Mouse (Mus musculus): ENCODE data around the gene Zfp385b.

Zfp385b gene

GRCm38 (mm10) chr2:77781390-77781789, 38.0 kb downstream of the Zfp385b start:
- no peak for DNase-seq

DNA sequence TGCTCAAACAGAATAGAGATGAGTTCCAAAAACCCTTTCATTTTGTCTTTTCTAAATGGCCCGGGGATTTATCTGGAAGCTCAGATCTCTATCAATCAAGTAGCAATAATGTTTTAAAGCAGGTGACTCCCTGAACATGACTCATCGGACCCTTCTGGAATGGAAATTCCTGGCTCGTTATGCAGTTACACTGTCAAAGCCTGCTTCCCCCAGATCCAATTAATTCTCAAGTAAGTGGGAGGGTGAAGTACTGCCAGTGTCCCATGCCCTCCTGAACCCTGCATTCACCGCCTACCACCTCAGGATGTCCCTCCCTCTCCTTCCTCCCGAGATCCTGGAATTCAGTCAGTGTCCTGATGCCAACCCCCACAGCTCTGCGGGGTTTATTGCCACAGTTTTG, 41.7 kb downstream of the Zfp385b start:
- no peak for DNase-seq

- DNase-seq: no peak
Measured at GRCm38 (mm10) chr2:77777047-77777686, 42.3 kb downstream of the Zfp385b start.

DNA sequence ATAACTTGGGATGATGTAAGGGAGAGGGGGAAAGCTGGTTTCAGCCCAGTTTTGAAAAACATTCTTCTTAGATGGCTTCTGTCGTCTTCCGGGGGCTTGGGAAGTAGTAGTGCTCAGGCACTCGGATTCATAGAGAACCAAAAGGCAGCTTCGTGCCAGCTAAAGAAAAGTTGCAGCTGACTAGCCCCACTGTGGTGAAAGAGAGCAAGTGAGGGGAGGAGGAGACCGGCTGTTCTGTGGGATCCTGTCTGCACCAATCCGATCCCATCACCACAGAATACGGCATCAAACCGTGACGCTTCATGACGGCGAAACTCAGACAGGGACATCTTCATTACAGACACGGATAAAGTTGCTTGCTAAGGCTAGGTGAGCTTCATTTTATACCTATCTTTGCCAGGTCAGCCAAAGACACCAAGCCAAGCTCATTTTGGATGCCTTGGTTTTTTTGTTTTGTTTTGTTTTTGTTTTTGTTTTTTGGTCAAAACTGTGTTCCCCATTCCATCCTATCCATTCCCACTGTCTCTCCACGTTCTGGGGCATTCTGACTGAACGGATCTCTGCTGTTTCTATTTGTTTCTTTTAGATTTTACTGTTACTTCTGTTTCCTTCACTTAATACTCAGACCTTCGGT, 44.1 kb downstream of the Zfp385b start:
- DNase-seq: no peak

DNA sequence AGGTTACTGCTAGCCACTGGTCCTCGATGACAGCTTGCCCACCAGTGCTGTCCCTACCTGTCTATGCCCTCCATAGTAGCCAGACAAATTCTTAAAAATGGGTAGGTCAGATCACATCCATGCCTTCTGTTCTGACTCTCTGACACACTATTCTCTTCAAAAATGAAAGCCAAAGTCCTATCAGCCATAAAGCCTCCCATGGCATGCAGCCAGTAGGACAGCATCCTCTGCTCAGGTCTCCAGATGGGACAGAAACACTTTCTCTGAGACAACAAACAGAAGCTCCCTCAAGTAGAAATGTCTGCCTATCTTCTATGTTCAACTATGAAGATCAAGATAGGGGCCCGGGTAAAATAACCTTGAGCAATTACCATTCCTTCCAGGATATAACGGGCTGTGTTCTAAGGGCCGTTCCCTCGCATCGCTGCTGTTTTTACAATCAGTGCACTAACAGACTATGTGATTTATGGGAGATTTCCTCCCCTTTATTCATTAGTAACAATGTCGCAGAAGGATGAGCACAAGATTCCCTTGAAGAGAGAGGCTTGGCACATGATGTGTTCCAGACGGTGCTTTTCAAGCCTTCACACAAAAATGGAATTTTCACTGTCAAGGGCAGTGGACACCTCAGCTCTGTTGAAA, 49.3 kb downstream of the Zfp385b start:
- DNase-seq: no peak

- DNase-seq: no peak
Measured at GRCm38 (mm10) chr2:77768321-77768886, 51.0 kb downstream of the Zfp385b start.

- no peak for DNase-seq
Measured at GRCm38 (mm10) chr2:77761967-77762366, 57.5 kb downstream of the Zfp385b start.

DNA sequence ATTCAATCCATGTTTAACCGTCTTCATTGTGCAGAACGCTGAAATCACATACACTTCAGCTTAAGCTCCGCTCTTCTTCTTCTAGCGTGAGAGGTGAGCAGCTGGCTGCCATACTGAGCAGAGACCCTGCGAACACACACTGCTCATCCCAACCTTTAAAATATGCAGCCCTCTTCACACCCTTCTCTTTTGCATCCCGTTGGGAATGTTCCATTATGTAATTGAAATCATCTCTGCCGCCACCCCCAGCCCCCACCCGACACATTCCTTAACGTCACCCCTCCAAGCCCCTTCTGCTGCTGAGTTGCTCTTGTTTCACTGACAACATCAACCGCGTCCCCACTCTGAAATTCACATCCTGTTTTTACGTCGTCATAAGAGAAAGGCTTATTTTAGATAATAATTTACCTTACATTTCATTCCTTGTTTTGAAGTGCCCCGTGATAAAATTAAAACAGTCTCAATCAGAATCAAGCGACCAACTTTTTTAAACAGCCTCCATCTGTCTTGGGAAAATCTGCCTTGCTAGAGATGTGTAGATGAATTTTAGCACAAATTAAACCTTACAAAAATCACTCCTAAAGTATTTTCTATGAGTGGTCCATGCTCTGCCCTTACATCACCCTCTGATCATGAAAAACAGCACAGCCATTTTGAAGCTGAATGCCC, 60.9 kb downstream of the Zfp385b start:
- DNase-seq: no peak

DNA sequence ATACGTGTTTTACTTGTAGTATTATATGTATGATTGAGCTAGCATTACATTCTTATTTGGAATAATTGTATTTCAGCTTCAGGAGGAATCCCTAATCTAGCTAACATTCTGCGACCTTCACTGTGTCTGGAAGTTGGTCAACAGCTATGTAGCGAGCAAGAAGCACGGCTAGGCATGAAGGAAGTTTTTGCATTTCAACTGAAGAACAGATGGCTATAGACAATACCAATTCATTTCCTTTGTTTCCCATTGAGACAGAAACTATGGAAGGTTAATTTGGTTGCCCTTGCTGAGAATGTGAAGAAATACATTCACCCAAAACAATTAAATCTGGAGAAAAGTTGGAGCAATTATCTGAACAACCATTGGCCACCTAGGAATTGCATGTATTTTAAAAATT, 66.9 kb downstream of the Zfp385b start:
- no peak for DNase-seq

DNA sequence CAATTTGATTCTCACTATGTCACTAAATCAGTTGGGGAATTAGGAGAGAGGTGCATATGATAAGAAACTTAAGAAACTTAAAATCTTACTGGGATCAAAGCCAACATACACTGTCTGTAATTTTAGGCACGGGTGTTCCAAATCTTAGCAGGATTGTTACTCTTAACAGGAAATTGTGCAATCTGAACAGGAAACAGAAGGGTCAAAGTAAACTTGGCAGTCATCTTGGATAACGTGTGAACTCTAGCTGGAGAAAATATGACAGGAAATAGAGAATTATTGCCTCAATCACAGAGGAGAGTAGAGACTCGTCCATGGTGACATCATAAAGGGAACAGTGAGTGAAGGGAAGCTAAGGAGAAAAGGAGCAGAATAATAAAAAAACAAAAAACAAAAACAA, 69.8 kb downstream of the Zfp385b start:
- no peak for DNase-seq

DNA sequence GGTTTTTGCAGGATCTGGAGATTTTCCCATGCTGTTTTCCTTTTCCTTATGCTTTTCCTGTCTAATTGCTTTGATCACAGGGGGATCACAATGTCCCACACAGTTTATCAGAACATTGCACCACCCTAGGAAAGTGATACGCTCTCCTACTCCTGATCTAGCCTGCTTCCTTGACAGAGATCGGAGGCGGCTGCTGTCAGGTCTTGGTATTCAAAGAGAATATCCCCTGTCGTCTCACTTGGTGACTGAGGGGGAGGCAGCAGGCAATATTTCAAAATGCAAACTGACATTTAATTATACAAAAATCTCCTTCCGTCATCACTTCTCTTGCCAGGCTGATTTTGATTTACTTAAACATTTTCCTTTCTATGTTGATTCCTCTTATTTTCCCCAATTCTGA, 73.0 kb downstream of the Zfp385b start:
- DNase-seq: no peak

DNA sequence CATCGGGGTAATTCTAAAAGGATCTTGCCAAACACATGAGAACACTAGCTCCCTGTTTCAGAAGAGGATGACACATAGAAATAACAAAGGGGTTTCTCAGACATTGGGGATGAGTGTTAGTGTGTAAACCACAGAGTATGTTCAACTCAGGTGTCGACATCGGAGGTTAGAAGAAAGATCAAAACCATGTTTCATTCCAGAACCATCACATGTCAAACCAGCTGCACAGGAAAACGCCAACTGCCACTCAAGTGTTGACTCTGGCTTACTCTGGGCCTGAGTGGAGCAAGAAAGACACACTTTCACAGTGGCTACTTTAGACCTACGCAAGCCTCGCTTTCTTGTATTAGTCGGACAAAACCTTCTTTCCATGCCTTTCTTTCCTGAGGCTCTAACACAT, 74.2 kb downstream of the Zfp385b start:
- DNase-seq: no peak

- DNase-seq: no peak
Measured at GRCm38 (mm10) chr2:77742359-77742758, 77.1 kb downstream of the Zfp385b start.

- DNase-seq: no peak
Measured at GRCm38 (mm10) chr2:77730196-77730595, 89.2 kb downstream of the Zfp385b start.

GRCm38 (mm10) chr2:77726798-77727197, 92.6 kb downstream of the Zfp385b start:
- no peak for DNase-seq

GRCm38 (mm10) chr2:77720806-77721205, 98.6 kb downstream of the Zfp385b start:
- DNase-seq: no peak

DNA sequence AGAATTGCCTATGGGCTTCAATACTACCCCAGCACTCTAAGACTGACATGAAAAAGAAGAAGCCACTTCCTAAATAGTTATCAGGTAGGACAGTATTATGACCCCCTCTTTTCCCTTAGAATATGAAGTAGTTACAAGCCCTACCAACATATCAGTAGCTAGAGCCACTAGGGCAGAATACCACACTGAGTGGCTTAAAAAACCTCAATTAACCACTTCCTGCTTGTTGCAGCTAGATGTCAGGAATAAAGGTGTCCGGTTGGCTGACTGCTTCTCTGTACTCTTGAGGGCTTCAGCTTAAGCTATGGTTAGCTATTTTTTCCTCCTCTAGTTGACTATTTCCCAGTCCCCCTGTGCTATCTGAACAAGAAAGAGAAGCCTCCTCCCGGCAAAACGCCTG, 103.1 kb downstream of the Zfp385b start:
- no peak for DNase-seq

GRCm38 (mm10) chr2:77713886-77714285, 105.6 kb downstream of the Zfp385b start:
- no peak for DNase-seq

DNA sequence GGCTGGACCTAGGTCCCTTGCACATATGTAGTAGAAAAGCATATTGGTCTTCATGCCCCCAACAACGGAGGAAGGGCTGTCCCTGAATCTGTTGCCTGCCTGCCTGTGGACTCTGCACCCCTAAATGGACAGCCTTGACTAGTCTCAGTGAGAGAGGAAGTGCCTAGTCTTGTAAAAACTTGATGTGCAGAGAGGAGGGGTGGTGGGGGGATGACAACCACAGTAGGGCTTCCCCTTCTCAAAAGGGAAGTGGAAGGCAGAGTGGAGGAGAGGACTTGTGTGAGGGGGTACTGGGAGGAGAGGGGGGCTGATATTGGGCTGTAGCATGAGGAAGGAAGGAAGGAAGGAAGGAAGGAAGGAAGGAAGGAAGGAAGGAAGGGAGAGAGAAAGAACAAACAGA, 107.7 kb downstream of the Zfp385b start:
- no peak for DNase-seq

DNA sequence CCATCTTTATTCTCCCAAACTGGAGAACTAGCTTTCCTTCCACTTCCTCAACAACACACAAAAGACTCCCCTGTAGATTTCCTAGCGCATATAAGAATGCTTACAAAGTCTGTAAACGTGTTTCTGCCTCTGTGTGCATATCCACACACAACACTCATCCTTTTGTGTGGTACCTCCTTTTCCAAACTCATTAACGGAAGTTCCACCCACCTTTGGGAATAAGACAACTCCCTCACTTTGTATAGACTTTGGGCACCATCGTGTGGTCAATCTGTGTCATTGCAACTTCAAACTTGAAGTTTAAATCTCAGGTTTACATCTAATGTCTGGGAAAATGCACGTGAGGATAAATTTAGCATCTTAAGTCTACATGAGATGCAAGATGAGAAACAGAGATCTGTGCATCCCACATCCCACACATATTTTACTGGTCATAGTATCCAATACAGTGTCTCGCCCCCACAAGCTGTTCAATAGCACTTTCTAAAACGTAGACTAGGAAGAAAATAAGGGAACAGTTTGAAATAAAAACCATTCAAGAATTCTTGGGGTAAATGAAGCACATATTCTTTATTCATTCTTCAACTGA, 110.1 kb downstream of the Zfp385b start:
- DNase-seq: peak in 1 of 2 experiments; percentile 16

DNA sequence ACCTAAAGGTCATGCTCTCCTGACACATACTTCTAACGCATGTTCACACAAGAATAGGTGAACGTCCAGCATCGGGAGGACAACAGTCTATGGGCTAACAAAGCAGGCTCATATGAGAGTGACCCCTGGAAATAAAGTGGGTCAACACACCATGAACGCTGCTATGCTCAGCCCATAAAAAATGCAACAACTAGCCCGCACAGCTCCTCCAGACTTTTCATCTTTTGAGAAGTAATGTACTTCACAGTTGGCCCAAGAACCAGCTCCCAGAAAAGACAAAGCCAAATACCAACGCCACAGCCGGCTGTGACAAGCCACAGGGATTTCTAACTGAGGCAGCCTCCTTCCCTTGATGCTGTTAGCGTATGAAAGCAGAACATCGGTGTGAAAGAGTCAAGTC, 112.3 kb downstream of the Zfp385b start:
- DNase-seq: no peak

DNA sequence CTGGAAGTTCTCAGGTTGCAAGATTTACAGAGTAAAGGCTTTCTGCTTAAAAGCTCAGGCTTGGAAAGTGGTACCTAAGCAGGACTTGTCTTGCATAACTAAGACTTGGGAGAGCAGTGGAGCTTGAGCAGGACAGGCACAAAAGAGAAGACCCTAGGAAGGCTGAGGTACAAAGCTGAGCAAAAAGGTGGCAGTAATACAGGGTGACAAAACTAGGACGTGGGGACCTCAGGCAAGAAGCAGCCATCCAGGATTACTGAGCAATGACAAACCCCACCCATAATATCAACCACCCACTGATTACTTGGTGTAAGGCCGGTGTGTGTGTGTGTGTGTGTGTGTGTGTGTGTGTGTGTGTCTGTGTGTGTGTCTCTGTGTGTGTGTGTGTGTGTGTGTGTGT, 114.0 kb downstream of the Zfp385b start:
- DNase-seq: no peak

- no peak for DNase-seq
Measured at GRCm38 (mm10) chr2:77703080-77703479, 116.4 kb downstream of the Zfp385b start.
